ENCODE assay signal across 8 mouse cellular contexts in the genomic region with DNA sequence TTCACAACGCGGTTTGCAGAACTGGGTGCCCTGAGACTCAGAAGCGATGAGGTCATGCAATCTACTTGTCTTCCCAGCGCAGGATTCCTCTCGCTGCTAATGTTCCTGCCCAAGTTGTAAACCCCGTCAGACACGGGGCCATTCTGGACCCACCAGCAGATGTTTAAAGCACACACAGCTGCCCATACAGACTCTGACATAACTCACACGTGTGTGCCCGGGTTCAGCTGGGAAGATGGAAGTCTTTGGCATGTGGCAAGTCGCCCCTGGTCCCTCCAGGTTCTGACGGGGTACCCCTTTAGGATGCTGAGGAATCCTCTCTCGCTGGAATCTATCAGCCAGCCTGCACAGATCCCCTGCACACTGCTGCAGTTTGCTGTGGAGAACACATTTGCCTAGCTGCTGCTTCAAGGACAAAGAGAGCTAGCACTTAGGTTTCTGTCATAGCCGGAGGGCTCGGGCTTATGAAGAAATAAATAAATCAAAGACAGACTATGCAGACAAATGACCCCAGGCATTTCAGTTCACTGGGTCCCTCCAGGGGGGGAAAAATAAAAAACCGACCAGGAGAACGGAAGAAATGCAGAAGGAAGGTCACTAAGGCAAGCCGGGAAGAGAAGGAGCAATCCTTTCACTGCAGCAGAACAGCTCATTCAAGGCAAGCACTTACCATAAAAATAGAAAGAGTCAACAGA.
A peak's percentile ranks its signal among the peaks of the same experiment; 100 is the strongest.
DNase-seq lines count a peak whose midpoint lies in the region; ATAC-seq lines count a peak whose summit lies in the region.

No protein-coding gene starts in this region.

- H3K27me3 ChIP-seq in forebrain, embryonic 16.5 days (replicated peaks; ENCODE audit: control insufficient read depth, insufficient read depth, low read length) = no peaks in the 10 kb centered on the region
- no peaks in the 10 kb centered on the region for H3K27me3 ChIP-seq in neural tube, embryonic 13.5 days

- H3K27ac ChIP-seq in forebrain, embryonic 16.5 days (ENCODE audit: low read length) = peak overlapping the region; percentile 88
- H3K27ac ChIP-seq in neural tube, embryonic 13.5 days (replicated peaks) = peak overlapping the region; percentile 86

- peak overlapping the region; percentile 83 for H3K9ac ChIP-seq in forebrain, embryonic 16.5 days (replicated peaks; ENCODE audit: low read depth, low read length)
- peak overlapping the region; percentile 83 for H3K9ac ChIP-seq in neural tube, embryonic 13.5 days

- ATAC-seq in forebrain, embryonic 16.5 days = peak; percentile 80
- ATAC-seq in neural tube, embryonic 13.5 days (ENCODE audit: low read depth) = peak; percentile 85

- no peaks in the 10 kb centered on the region for H3K9me3 ChIP-seq in forebrain, embryonic 16.5 days (ENCODE audit: control insufficient read depth, low read length)
- H3K9me3 ChIP-seq in neural tube, embryonic 13.5 days = no peaks in the 10 kb centered on the region

- H3K4me3 ChIP-seq in forebrain, embryonic 16.5 days (replicated peaks; ENCODE audit: low read length) = peak overlapping the region; percentile 69
- peak overlapping the region; percentile 57 for H3K4me3 ChIP-seq in neural tube, embryonic 13.5 days

- DNase-seq in adrenal gland, postnatal 10 days = peak; percentile 1
- no peak for DNase-seq in adrenal gland, postnatal 4 days (ENCODE audit: low spot score in 2 of 2)
- peak; percentile 82 for DNase-seq in brain, adult 2 months (ENCODE audit: low read depth, low spot score)
- peak; percentile 43 for DNase-seq in left cerebral cortex, adult 11 months (ENCODE audit: low spot score)
- no peak for DNase-seq in urinary bladder, postnatal 36 days (ENCODE audit: low spot score in 2 of 2)
- DNase-seq in spleen, adult 12 weeks (ENCODE audit: low spot score) = no peak

- H3K4me1 ChIP-seq in forebrain, embryonic 16.5 days (replicated peaks; ENCODE audit: control insufficient read depth, insufficient read depth, low read length) = peaks cover 18% of the 10 kb centered on the region
- peaks cover 25% of the 10 kb centered on the region for H3K4me1 ChIP-seq in neural tube, embryonic 13.5 days (replicated peaks)

- WGBS in forebrain, embryonic 16.5 days = under 1% methylated on average over 17 of the region's 17 CpGs
- WGBS in neural tube, embryonic 13.5 days = 1% methylated on average over 17 of the region's 17 CpGs

- no peaks in the 10 kb centered on the region for H3K36me3 ChIP-seq in forebrain, embryonic 16.5 days (ENCODE audit: control insufficient read depth, insufficient read depth)
- no peaks in the 10 kb centered on the region for H3K36me3 ChIP-seq in neural tube, embryonic 13.5 days

- peak overlapping the region; percentile 87 for H3K4me2 ChIP-seq in forebrain, embryonic 16.5 days (ENCODE audit: low read length)
- H3K4me2 ChIP-seq in neural tube, embryonic 13.5 days = peak overlapping the region; percentile 65

Comparison
In these comparisons a context has a peak if more than half of its experiments do, and no peak if none do; other contexts are left out.
1. DNase-seq: peak in adrenal gland, postnatal 10 days (single experiment), brain, adult 2 months (single experiment) and left cerebral cortex, adult 11 months (single experiment); none in adrenal gland, postnatal 4 days (0 of 2), urinary bladder, postnatal 36 days (0 of 2) and spleen, adult 12 weeks (single experiment).